In the genomic region with DNA sequence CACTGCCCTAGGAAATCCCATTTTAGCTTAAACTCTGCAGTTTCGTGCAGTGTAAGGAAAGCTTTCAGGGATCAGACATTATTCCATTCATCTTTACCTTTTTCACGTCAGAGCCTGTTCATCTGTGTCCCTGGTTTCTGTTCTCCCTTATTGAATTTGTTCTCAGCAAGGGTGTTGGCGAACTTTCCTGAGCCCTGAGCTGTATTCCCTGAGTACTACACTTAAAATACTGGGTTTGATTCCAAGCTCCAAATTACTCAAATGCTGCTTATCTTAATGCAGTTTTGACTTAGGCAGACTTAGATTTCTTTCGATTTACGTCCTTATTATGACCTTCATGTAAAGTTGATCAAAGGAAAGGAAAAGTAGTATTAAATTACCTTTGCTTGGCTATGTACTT, we compare ENCODE assay signal across 8 mouse cellular contexts. TPM values are rescaled to one million over a fixed set of nuclear protein-coding genes. Genes with fewer than 3 reads are reported as not detected.
A peak's percentile ranks its signal among the peaks of the same experiment; 100 is the strongest.
DNase-seq lines count a peak whose midpoint lies in the region; ATAC-seq and TF ChIP-seq lines count a peak whose summit lies in the region.

No protein-coding gene starts in this region.

- no peaks in the 10 kb centered on the region for H3K27me3 ChIP-seq in neural tube, embryonic 11.5 days (ENCODE audit: control insufficient read depth, insufficient read depth, low read length)
- no peaks in the 10 kb centered on the region for H3K27me3 ChIP-seq in limb, embryonic 14.5 days (ENCODE audit: control insufficient read depth, insufficient read depth, low read length)
- H3K27me3 ChIP-seq in stomach, embryonic 15.5 days (replicated peaks) = no peaks in the 10 kb centered on the region

- ATAC-seq in CD4-positive, CD25-positive, alpha-beta regulatory T cell, adult 4 months = no peak
- ATAC-seq in neural tube, embryonic 11.5 days (ENCODE audit: insufficient read depth, low FRiP score, low TSS enrichment) = no peak
- no peak for ATAC-seq in limb, embryonic 14.5 days (ENCODE audit: low FRiP score, low read depth)
- ATAC-seq in stomach, embryonic 15.5 days (ENCODE audit: insufficient read depth, low FRiP score, low read depth) = no peak

- peak; percentile 15 for DNase-seq in CD4-positive, CD25-positive, alpha-beta regulatory T cell, adult 2 months (ENCODE audit: low read depth, low spot score)
- no peak for DNase-seq in neural tube, embryonic 11.5 days (ENCODE audit: low spot score)
- DNase-seq in neural tube, embryonic 10.5 days (ENCODE audit: extremely low spot score, low spot score) = no peak
- no peak for DNase-seq in limb, embryonic 14.5 days (ENCODE audit: low spot score)
- no peak for DNase-seq in adrenal gland, adult 18-20 months (ENCODE audit: low spot score in 2 of 2)
- DNase-seq in kidney, adult 8-10 months = no peak

- 30% methylated on average over 5 of the region's 5 CpGs for WGBS in neural tube, embryonic 11.5 days
- WGBS in limb, embryonic 14.5 days = 13% methylated on average over 5 of the region's 5 CpGs
- 15% methylated on average over 5 of the region's 5 CpGs for WGBS in stomach, embryonic 15.5 days

- peak overlapping the region; percentile 97; the same call in 1 of the 2 replicates for H3K27ac ChIP-seq in neural tube, embryonic 11.5 days (ENCODE audit: low read depth, low read length)
- peak overlapping the region; percentile 87 for H3K27ac ChIP-seq in limb, embryonic 14.5 days (replicated peaks; ENCODE audit: low read depth, low read length)
- H3K27ac ChIP-seq in stomach, embryonic 15.5 days = peak overlapping the region; percentile 95

- no peak for TF ChIP-seq POLR2A in limb, embryonic 14.5 days (IDR thresholded peaks at IDR 0.05; ENCODE audit: borderline replicate concordance, extremely low read depth, insufficient read depth, insufficient read length)

- H3K4me1 ChIP-seq in neural tube, embryonic 11.5 days (ENCODE audit: control insufficient read depth, insufficient read depth, low read length) = no peaks in the 10 kb centered on the region; the same call in 1 of the 2 replicates
- H3K4me1 ChIP-seq in limb, embryonic 14.5 days (ENCODE audit: control insufficient read depth, insufficient read depth, low read length) = peaks cover 11% of the 10 kb centered on the region; the same call in 1 of the 2 replicates
- peaks cover 4% of the 10 kb centered on the region; the same call in 1 of the 2 replicates for H3K4me1 ChIP-seq in stomach, embryonic 15.5 days

- peak overlapping the region; percentile 93 for H3K4me3 ChIP-seq in neural tube, embryonic 11.5 days (ENCODE audit: low read depth, low read length)
- H3K4me3 ChIP-seq in limb, embryonic 14.5 days (replicated peaks; ENCODE audit: low read length) = peak overlapping the region; percentile 96
- H3K4me3 ChIP-seq in stomach, embryonic 15.5 days (replicated peaks) = peak overlapping the region; percentile 99

- H3K9ac ChIP-seq in neural tube, embryonic 11.5 days (ENCODE audit: low read length) = peak overlapping the region; percentile 96
- H3K9ac ChIP-seq in limb, embryonic 14.5 days (ENCODE audit: low read depth, low read length, severe bottlenecking) = peak overlapping the region; percentile 89
- H3K9ac ChIP-seq in stomach, embryonic 15.5 days = peak overlapping the region; percentile 39; the same call in 1 of the 2 replicates

- peak overlapping the region; percentile 82 for H3K4me2 ChIP-seq in neural tube, embryonic 11.5 days (ENCODE audit: low read depth)
- peak overlapping the region; percentile 85 for H3K4me2 ChIP-seq in limb, embryonic 14.5 days (replicated peaks; ENCODE audit: low read depth, low read length, severe bottlenecking)
- peak overlapping the region; percentile 73 for H3K4me2 ChIP-seq in stomach, embryonic 15.5 days

- no peaks in the 10 kb centered on the region for H3K36me3 ChIP-seq in neural tube, embryonic 11.5 days (ENCODE audit: control insufficient read depth, insufficient read depth, low read length)
- no peaks in the 10 kb centered on the region for H3K36me3 ChIP-seq in limb, embryonic 14.5 days (ENCODE audit: control insufficient read depth, insufficient read depth, low read length)
- H3K36me3 ChIP-seq in stomach, embryonic 15.5 days = no peaks in the 10 kb centered on the region

- H3K9me3 ChIP-seq in neural tube, embryonic 11.5 days (ENCODE audit: control insufficient read depth, low read length) = no peaks in the 10 kb centered on the region
- H3K9me3 ChIP-seq in limb, embryonic 14.5 days (ENCODE audit: control insufficient read depth, low read length) = no peaks in the 10 kb centered on the region
- H3K9me3 ChIP-seq in stomach, embryonic 15.5 days = no peaks in the 10 kb centered on the region

RNA-seq across cellular contexts. Expression of a gene that starts 0.4 kb away (rescaled TPM):
- polyA plus RNA-seq in CD4-positive, CD25-positive, alpha-beta regulatory T cell, adult 4 months (2017; shearing (Covaris generic)) = 1 to 10 TPM; 3.5 to 4.2 TPM
- 21.4 and 24.3 TPM in 2 replicates for polyA plus RNA-seq in neural tube, embryonic 11.5 days (2014; fragmentation: Nextera tagmentation; extraction: Ambion mirVana)
- polyA plus RNA-seq in limb, embryonic 14.5 days (2012; rRNA removed) = 25.6 and 26.5 TPM in 2 replicates
- polyA plus RNA-seq in limb, embryonic 14.5 days (2014; fragmentation: Nextera tagmentation; extraction: Ambion mirVana) = 23.1 and 30.4 TPM in 2 replicates
- polyA plus RNA-seq in stomach, embryonic 15.5 days (2015; fragmentation: Nextera tagmentation; extraction: Ambion mirVana) = 30.8 and 33.4 TPM in 2 replicates
- 100 to 1,000 TPM; 141 to 212 TPM for total RNA-seq in adrenal gland, adult 18-20 months (2021)

Comparison
In these comparisons a context has a peak if more than half of its experiments do, and no peak if none do; other contexts are left out.
1. H3K9ac ChIP-seq: peak in every context shown above with its lines; median percentile 96 in neural tube, embryonic 11.5 days; 89 in limb, embryonic 14.5 days; 39 in stomach, embryonic 15.5 days.